ENCODE assay signal across 19 mouse cellular contexts in the genomic region with DNA sequence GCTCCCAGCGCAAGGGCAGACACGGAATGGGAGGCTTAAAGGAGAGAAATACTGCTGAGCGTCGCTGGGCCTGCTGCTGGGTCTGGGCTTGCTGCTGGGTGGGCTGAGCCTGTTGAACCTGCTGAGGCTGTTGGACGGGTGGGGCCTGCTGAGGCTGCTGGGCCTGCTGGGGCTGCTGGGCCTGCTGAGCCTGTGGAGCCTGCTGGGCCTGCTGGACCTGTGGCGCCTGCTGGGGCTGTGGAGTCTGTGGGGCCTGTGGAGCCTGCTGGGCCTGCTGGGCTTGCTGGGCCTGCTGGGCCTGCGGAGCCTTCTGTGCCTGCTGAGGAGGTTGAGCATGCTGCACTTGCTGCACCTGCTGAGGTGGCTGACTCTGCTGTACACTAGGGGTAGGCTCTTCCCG. TPM values are rescaled to one million over a fixed set of nuclear protein-coding genes. Genes with fewer than 3 reads are reported as not detected.
DNase-seq lines count a peak whose midpoint lies in the region; ATAC-seq and TF ChIP-seq lines count a peak whose summit lies in the region.
"Had no signal": no experiment of that assay in that cellular context is flagged by ENCODE, and none has a peak within 500 bp of the region (broad histone marks: within the 10 kb centered on the region; RNA-seq: fewer than 3 reads in every experiment).

No protein-coding gene starts in this region.

- H3K27ac ChIP-seq in forebrain, embryonic 15.5 days (replicated peaks): 0 out of 2 replicates have a peak overlapping the region, but pooled peaks have one; percentile 15
- H3K27ac ChIP-seq in forebrain, embryonic 10.5 days: no peak overlapping the region
- H3K27ac ChIP-seq in lung, embryonic 14.5 days (ENCODE audit: low read depth): no peak overlapping the region
- H3K27ac ChIP-seq in embryonic facial prominence, embryonic 10.5 days (replicated peaks): no peak overlapping the region
- H3K27ac ChIP-seq in limb, embryonic 15.5 days: no peak overlapping the region
- H3K27ac ChIP-seq: hindbrain, postnatal 0 days; limb, embryonic 12.5 days; midbrain, embryonic 10.5 days had no signal

- no peak for TF ChIP-seq CTCF in lung, embryonic 14.5 days (IDR thresholded peaks at IDR 0.05; ENCODE audit: low read depth)

- no peaks in the 10 kb centered on the region for H3K9me3 ChIP-seq in forebrain, embryonic 15.5 days
- H3K9me3 ChIP-seq in forebrain, embryonic 10.5 days: no peaks in the 10 kb centered on the region
- H3K9me3 ChIP-seq in lung, embryonic 14.5 days (ENCODE audit: low read depth, low read length): no peaks in the 10 kb centered on the region
- no peaks in the 10 kb centered on the region for H3K9me3 ChIP-seq in embryonic facial prominence, embryonic 10.5 days
- H3K9me3 ChIP-seq in limb, embryonic 15.5 days: no peaks in the 10 kb centered on the region
- H3K9me3 ChIP-seq: limb, embryonic 12.5 days; midbrain, embryonic 10.5 days had no signal

- H3K4me1 ChIP-seq in forebrain, embryonic 15.5 days: no peaks in the 10 kb centered on the region
- H3K4me1 ChIP-seq in forebrain, embryonic 10.5 days: no peaks in the 10 kb centered on the region
- no peaks in the 10 kb centered on the region for H3K4me1 ChIP-seq in lung, embryonic 14.5 days (ENCODE audit: insufficient read depth)
- H3K4me1 ChIP-seq in embryonic facial prominence, embryonic 10.5 days: no peaks in the 10 kb centered on the region
- no peaks in the 10 kb centered on the region for H3K4me1 ChIP-seq in limb, embryonic 15.5 days
- H3K4me1 ChIP-seq: limb, embryonic 12.5 days; midbrain, embryonic 10.5 days had no signal

- H3K4me2 ChIP-seq in forebrain, embryonic 15.5 days (replicated peaks): no peak overlapping the region
- no peak overlapping the region for H3K4me2 ChIP-seq in lung, embryonic 14.5 days
- no peak overlapping the region for H3K4me2 ChIP-seq in limb, embryonic 15.5 days
- H3K4me2 ChIP-seq: limb, embryonic 12.5 days had no signal

- H3K9ac ChIP-seq in forebrain, embryonic 15.5 days (replicated peaks): no peak overlapping the region
- no peak overlapping the region for H3K9ac ChIP-seq in lung, embryonic 14.5 days
- no peak overlapping the region for H3K9ac ChIP-seq in limb, embryonic 15.5 days
- H3K9ac ChIP-seq: limb, embryonic 12.5 days had no signal

- intact Hi-C loops in left cerebral cortex, postnatal 14 days (cut with DNase I): no loop called here

- WGBS in forebrain, embryonic 15.5 days: 57% methylated on average over 8 of the region's 8 CpGs
- WGBS in forebrain, embryonic 10.5 days: 47% methylated on average over 8 of the region's 8 CpGs
- 69% methylated on average over 8 of the region's 8 CpGs for WGBS in lung, embryonic 14.5 days
- WGBS in embryonic facial prominence, embryonic 10.5 days: 53% methylated on average over 8 of the region's 8 CpGs
- WGBS in limb, embryonic 15.5 days: 63% methylated on average over 8 of the region's 8 CpGs

- no peak for DNase-seq in forebrain, embryonic 10.5 days (ENCODE audit: extremely low spot score, low spot score)
- DNase-seq in lung, embryonic 14.5 days: peak; percentile 5
- no peak for DNase-seq in lung, postnatal 25 days (ENCODE audit: low spot score)
- peak; percentile 25 for DNase-seq in embryonic facial prominence, embryonic 10.5 days (ENCODE audit: low spot score)
- DNase-seq in left cerebral cortex, postnatal 14 days (ENCODE audit: low spot score in 2 of 2): no peak
- DNase-seq: heart, postnatal 14 days; kidney, postnatal 36 days; layer of hippocampus, postnatal 36 days; lung, postnatal 14 days; right cerebral cortex, postnatal 25 days; thymus, postnatal 25 days had no signal

- H3K4me3 ChIP-seq in forebrain, embryonic 15.5 days: no peak overlapping the region
- no peak overlapping the region for H3K4me3 ChIP-seq in forebrain, embryonic 10.5 days
- no peak overlapping the region for H3K4me3 ChIP-seq in lung, embryonic 14.5 days (ENCODE audit: low read depth, low read length)
- H3K4me3 ChIP-seq in embryonic facial prominence, embryonic 10.5 days: no peak overlapping the region
- H3K4me3 ChIP-seq in limb, embryonic 15.5 days: no peak overlapping the region
- H3K4me3 ChIP-seq: limb, embryonic 12.5 days; midbrain, embryonic 10.5 days had no signal

- no peaks in the 10 kb centered on the region for H3K27me3 ChIP-seq in forebrain, embryonic 15.5 days
- H3K27me3 ChIP-seq in forebrain, embryonic 10.5 days (ENCODE audit: poor library complexity, severe bottlenecking): no peaks in the 10 kb centered on the region
- no peaks in the 10 kb centered on the region for H3K27me3 ChIP-seq in lung, embryonic 14.5 days (ENCODE audit: insufficient read depth, low read length)
- H3K27me3 ChIP-seq in embryonic facial prominence, embryonic 10.5 days (replicated peaks; ENCODE audit: low read depth, poor library complexity, severe bottlenecking): no peaks in the 10 kb centered on the region
- no peaks in the 10 kb centered on the region for H3K27me3 ChIP-seq in limb, embryonic 15.5 days
- H3K27me3 ChIP-seq: limb, embryonic 12.5 days had no signal

- ATAC-seq in forebrain, embryonic 15.5 days (replicated peaks): 0 out of 2 replicates have a peak, but pooled peaks have one; percentile 29
- ATAC-seq in lung, embryonic 14.5 days (ENCODE audit: insufficient read depth): peak; percentile 94
- 0 out of 2 replicates have a peak, but pooled peaks have one; percentile 30 for ATAC-seq in limb, embryonic 15.5 days (ENCODE audit: insufficient number of reproducible peaks, low FRiP score, low TSS enrichment, low read depth)
- no peak for ATAC-seq in granulocyte monocyte progenitor cell, adult 5-6 weeks (replicated peaks; ENCODE audit: poor library complexity, severe bottlenecking)
- ATAC-seq: hindbrain, postnatal 0 days had no signal

- peaks cover 38% of the 10 kb centered on the region for H3K36me3 ChIP-seq in forebrain, embryonic 15.5 days
- H3K36me3 ChIP-seq in forebrain, embryonic 10.5 days (replicated peaks): peaks cover 84% of the 10 kb centered on the region
- H3K36me3 ChIP-seq in lung, embryonic 14.5 days (ENCODE audit: insufficient read depth): peaks cover 55% of the 10 kb centered on the region
- H3K36me3 ChIP-seq in embryonic facial prominence, embryonic 10.5 days (replicated peaks): peaks cover 82% of the 10 kb centered on the region
- peaks cover 38% of the 10 kb centered on the region for H3K36me3 ChIP-seq in limb, embryonic 15.5 days

RNA-seq across cellular contexts. Expression of gene Samd3, which starts 50.5 kb away (rescaled TPM):
- 5.3 and 5.7 TPM in 2 replicates for polyA plus RNA-seq in forebrain, embryonic 15.5 days (2015; fragmentation: Nextera tagmentation; extraction: Ambion mirVana)
- polyA plus RNA-seq in forebrain, embryonic 10.5 days (2016; fragmentation: Nextera tagmentation; extraction: Ambion mirVana): 3.6 and 6.0 TPM in 2 replicates
- 0.32 and 0.51 TPM in 2 replicates for polyA plus RNA-seq in lung, embryonic 14.5 days (2014; fragmentation: Nextera tagmentation; extraction: Ambion mirVana)
- polyA plus RNA-seq in embryonic facial prominence, embryonic 10.5 days (2016; fragmentation: Nextera tagmentation; extraction: Ambion mirVana): 0.15 and 0.72 TPM in 2 replicates
- 0.08 TPM in 1 of 2 replicates, not detected in the other for polyA plus RNA-seq in limb, embryonic 15.5 days (2015; fragmentation: Nextera tagmentation; extraction: Ambion mirVana)
- not detected in 2 replicates for total RNA-seq in granulocyte monocyte progenitor cell, adult 5-6 weeks (2014; fragmentation: Nextera tagmentation)
- total RNA-seq in granulocyte monocyte progenitor cell, adult 5-6 weeks (2017): not detected in 2 replicates
- total RNA-seq in left cerebral cortex, postnatal 14 days (2021): 1 to 10 TPM; 1.4 to 3.5 TPM
- total RNA-seq: gastrocnemius, adult 18-20 months; heart, adult 8-10 months; heart, postnatal 14 days; layer of hippocampus, postnatal 36 days had no signal
- polyA plus RNA-seq: limb, embryonic 12.5 days had no signal

Comparison
In these comparisons a context has a peak if more than half of its experiments do, and no peak if none do; other contexts are left out.
1. DNase-seq: peak in lung, embryonic 14.5 days (single experiment) and embryonic facial prominence, embryonic 10.5 days (single experiment); none in forebrain, embryonic 10.5 days (single experiment), lung, postnatal 25 days (single experiment) and left cerebral cortex, postnatal 14 days (0 of 2).